Mouse (Mus musculus) forebrain, postnatal 0 days (tissue): ENCODE results near the gene Lef1. TPM values are rescaled to one million over a fixed set of nuclear protein-coding genes. Genes with fewer than 3 reads are reported as not detected.
A peak's percentile ranks its signal among the peaks of the same experiment; 100 is the strongest.

Experiments
- ATAC-seq: fragments of 200-750 bp; cut with Nextera tagmentation; 2 replicates; pipeline ENCODE4 v1.8.0; 2017; ENCODE audit warnings: mild to moderate bottlenecking, moderate library complexity
- DNase-seq: peaks from one replicate; pipeline ENCODE4 v3.0.0-alpha.2; 2015
- H3K27ac ChIP-seq: fragments of 300-500 bp; sonication (generic); 2 replicates; pipeline ENCODE4 v1.5.1; 2014; ENCODE audit warnings: low read depth, mild to moderate bottlenecking, antibody characterized with exemption, low read length, moderate library complexity, mixed read lengths
- H3K27me3 ChIP-seq: fragments of 300-500 bp; sonication (generic); 2 replicates; pipeline ENCODE4 v1.6.1; 2014; ENCODE audit warnings: mild to moderate bottlenecking, low read length, mixed read lengths; ENCODE audit not compliant: insufficient read depth
- H3K36me3 ChIP-seq: fragments of 300-500 bp; sonication (generic); 2 replicates; pipeline ENCODE4 v1.6.1; 2014; ENCODE audit warnings: mild to moderate bottlenecking, moderate library complexity; ENCODE audit not compliant: insufficient read depth
- H3K4me1 ChIP-seq: fragments of 300-500 bp; sonication (generic); 2 replicates; pipeline ENCODE4 v1.6.1; 2014; ENCODE audit warnings: antibody characterized with exemption; ENCODE audit not compliant: insufficient read depth
- H3K4me2 ChIP-seq: fragments of 300-500 bp; sonication (generic); 2 replicates; pipeline ENCODE4 v1.6.1; 2014; ENCODE audit warnings: low read depth, mild to moderate bottlenecking, moderate library complexity
- H3K4me3 ChIP-seq: fragments of 300-500 bp; sonication (generic); 2 replicates; pipeline ENCODE4 v1.5.1; 2014; ENCODE audit warnings: low read depth, low read length, mixed read lengths
- H3K9ac ChIP-seq: fragments of 300-500 bp; sonication (generic); 2 replicates; pipeline ENCODE4 v1.6.1; 2014; ENCODE audit warnings: mild to moderate bottlenecking
- H3K9me3 ChIP-seq: fragments of 300-500 bp; sonication (generic); 2 replicates; pipeline ENCODE4 v1.6.1; 2016; ENCODE audit warnings: low read length
- CTCF ChIP-seq: sonication (generic); IDR thresholded peaks from 2 replicates; pipeline ENCODE4 v1.5.1; 2016; ENCODE audit warnings: antibody characterized with exemption, control low read depth, low read depth
- WGBS: fragments of 180-500 bp; shearing (Covaris S2); extraction: QIAGEN DNeasy Blood & Tissue Kit; methylation state at CpG from one replicate; pipeline ENCODE4 v1.1.7; 2014; 5-methylcytosine and 5-hydroxymethylcytosine counted together
- polyA plus RNA-seq: library from polyadenylated mRNA; unstranded; fragments of >200 nt; fragmentation: Nextera tagmentation; extraction: Ambion mirVana; gene quantifications from 2 replicates; pipeline ENCODE4 v1.2.1, GENCODE M21; 2015
- total RNA-seq: library from RNA; depleted of rRNA; stranded (reverse); fragments of >200 nt; gene quantifications from 2 replicates; pipeline ENCODE4 v1.2.3, GENCODE M21; 2014

The Lef1 gene
- total and polyA plus RNA-seq, 2 experiments from 2014 or later, result 12.1 to 15.3 TPM

DNA sequence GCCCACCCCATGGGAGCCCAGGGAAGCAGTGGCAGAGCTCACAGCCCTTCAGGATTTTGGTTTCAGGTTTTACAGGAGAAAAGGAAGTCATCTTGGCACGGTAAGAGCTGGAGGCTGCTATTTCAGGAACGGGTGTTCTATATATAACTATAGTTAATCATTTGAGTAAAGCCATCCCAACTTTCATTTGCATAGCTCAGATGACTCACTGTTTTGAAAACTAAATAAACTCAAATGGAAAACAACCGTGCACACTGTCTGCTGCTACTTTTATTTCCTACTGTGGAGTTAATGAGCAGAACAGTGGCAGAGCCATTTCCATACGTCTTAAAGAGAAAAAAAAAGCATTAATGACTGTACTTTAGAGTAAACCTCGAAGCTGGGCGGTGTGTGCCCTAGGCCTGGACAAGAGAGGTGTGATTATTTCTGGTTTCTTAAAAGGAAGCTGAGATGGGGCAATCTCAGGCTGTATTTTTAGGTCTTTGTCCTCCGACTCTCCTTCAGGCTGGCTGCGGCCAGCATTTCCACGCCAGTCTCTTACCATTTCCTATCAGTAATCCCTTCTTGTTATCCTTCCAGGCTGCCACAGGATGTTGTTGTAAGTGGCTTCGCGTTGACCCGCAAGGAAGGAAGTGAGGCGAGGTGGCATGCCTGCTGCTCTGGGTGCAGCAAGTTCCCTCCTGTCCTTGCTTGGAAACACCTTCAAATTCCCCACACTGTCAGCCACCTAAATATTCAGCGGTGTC lies 29.2 kb downstream of the Lef1 start:
- Histone ChIP-seq H3K36me3 (no peaks in the 10 kb centered on the region), H3K9ac (no peak overlapping the region), H3K27ac (0 out of 2 replicates have a peak overlapping the region, but pooled peaks have one; percentile 50), H3K4me3 (no peak overlapping the region), H3K4me2 (no peak overlapping the region), H3K27me3 (no peaks in the 10 kb centered on the region), H3K9me3 (no peaks in the 10 kb centered on the region), H3K4me1 (peaks cover 13% of the 10 kb centered on the region)
- TF ChIP-seq CTCF, result no peak
- peak; percentile 38 for ATAC-seq
- 50% methylated on average over 14 of the region's 14 CpGs for WGBS
- peak; percentile 28 for DNase-seq

GRCm38 (mm10) chr3:131140091-131140462 lies 29.8 kb downstream of the Lef1 start:
- Histone ChIP-seq H3K27ac (no peak overlapping the region), H3K9me3 (no peaks in the 10 kb centered on the region), H3K4me1 (peaks cover 13% of the 10 kb centered on the region), H3K4me2 (no peak overlapping the region), H3K9ac (no peak overlapping the region), H3K27me3 (no peaks in the 10 kb centered on the region), H3K36me3 (no peaks in the 10 kb centered on the region), H3K4me3 (no peak overlapping the region)
- TF ChIP-seq CTCF, result no peak
- ATAC-seq (no peak), DNase-seq (no peak)
- WGBS, result 92% methylated on average over 7 of the region's 7 CpGs

DNA sequence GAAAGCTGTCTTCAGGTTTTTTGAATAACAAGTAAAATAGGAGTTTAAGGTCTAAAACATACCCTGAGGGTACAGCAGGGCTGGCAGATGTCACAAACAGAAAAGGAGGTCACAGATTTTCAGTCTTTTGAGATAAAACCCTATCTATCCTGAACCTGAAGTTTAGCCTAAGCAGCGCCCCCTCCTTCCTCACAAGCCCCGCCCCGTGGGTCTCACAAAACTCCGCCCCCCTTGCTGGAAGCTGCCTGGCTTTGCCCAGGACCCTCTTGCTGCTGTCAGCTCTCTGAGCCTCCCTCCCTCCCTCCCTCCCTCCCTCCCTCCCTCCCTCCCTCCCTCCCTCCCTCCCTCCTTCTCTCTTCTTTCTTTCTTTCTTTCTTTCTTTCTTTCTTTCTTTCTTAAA lies 31.3 kb downstream of the Lef1 start:
- WGBS, result 36% methylated on average over 4 of the region's 4 CpGs
- Histone ChIP-seq H3K27me3 (no peaks in the 10 kb centered on the region), H3K27ac (no peak overlapping the region), H3K4me2 (no peak overlapping the region), H3K9ac (no peak overlapping the region), H3K4me1 (peaks cover 11% of the 10 kb centered on the region), H3K4me3 (no peak overlapping the region), H3K36me3 (no peaks in the 10 kb centered on the region), H3K9me3 (no peaks in the 10 kb centered on the region)
- ATAC-seq, result no peak
- no peak for DNase-seq
- no peak for TF ChIP-seq CTCF

DNA sequence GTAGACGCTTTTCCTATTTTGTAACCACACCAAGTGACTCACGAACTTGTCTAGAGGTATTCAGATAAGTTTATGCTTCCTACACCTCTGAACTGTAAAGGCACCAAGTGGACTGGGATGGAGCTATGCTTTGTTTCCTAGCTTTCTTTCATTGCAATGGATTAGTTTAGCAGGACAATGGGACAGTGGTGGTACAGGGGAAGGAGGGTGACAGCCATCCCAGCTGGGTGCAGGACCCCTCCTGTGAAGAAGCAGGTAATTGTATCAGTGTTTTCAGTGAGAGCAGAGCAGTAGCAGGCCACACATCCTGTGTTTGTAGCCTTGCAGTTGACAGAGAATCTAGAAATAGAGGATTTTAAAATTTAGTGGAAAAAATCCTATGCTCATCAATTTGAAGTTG lies 34.0 kb downstream of the Lef1 start:
- Histone ChIP-seq H3K27ac (no peak overlapping the region), H3K9me3 (no peaks in the 10 kb centered on the region), H3K4me2 (no peak overlapping the region), H3K4me1 (no peaks in the 10 kb centered on the region), H3K27me3 (no peaks in the 10 kb centered on the region), H3K9ac (no peak overlapping the region), H3K36me3 (no peaks in the 10 kb centered on the region), H3K4me3 (no peak overlapping the region)
- TF ChIP-seq CTCF, result no peak
- WGBS, result 48% methylated on average over 2 of the region's 2 CpGs
- ATAC-seq (no peak), DNase-seq (no peak)

GRCm38 (mm10) chr3:131152921-131153320 lies 42.6 kb downstream of the Lef1 start:
- no peak for TF ChIP-seq CTCF
- WGBS, result 82% methylated on average over 4 of the region's 4 CpGs
- Histone ChIP-seq H3K9ac (no peak overlapping the region), H3K9me3 (no peaks in the 10 kb centered on the region), H3K27me3 (no peaks in the 10 kb centered on the region), H3K4me2 (no peak overlapping the region), H3K4me3 (no peak overlapping the region), H3K27ac (no peak overlapping the region), H3K4me1 (no peaks in the 10 kb centered on the region), H3K36me3 (no peaks in the 10 kb centered on the region)
- ATAC-seq (no peak), DNase-seq (no peak)

DNA sequence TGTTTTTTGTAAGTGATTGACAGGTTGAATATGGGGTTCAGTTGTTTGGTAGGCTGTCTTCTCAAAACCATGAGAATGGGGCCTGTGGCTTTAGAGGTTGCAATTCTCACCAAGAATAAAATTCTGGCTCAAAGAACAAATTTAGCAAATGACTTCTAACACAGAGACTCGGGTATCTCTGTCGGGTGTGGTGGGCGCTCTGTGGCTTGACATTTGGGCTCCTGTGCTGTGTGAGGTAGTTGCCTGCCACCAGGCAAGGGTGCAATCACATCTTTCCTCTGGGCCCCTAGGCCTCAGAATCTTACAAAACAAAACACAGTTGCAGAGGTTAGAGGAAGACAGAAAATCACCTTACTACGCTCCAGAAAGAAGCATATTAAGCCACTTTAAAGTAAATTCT lies 43.6 kb downstream of the Lef1 start:
- Histone ChIP-seq H3K4me1 (no peaks in the 10 kb centered on the region), H3K4me2 (no peak overlapping the region), H3K27me3 (no peaks in the 10 kb centered on the region), H3K27ac (no peak overlapping the region), H3K36me3 (no peaks in the 10 kb centered on the region), H3K4me3 (no peak overlapping the region), H3K9ac (no peak overlapping the region), H3K9me3 (no peaks in the 10 kb centered on the region)
- DNase-seq, result no peak
- no peak for ATAC-seq
- WGBS, result 82% methylated on average over 4 of the region's 4 CpGs
- no peak for TF ChIP-seq CTCF

DNA sequence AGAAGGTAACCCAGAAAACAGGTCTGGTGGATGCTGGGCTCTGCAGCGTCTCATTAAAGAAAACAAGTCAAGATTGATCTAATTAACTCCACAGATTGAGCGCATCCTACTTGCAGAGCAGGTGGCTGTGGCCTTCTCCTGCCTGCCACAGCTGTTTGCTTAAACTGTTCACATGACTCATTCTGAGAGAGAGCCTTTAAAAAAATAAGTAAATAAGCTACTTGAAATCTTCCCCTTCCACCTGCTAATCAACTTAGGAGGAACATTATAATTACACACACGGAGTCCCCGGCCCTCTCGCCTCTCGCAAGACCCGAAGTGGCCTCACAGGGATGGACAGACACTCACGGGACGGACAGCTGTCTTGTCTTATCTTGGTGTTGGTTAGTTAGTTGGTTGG lies 44.3 kb downstream of the Lef1 start:
- no peaks in the 10 kb centered on the region for H3K36me3 ChIP-seq
- H3K27ac ChIP-seq, result no peak overlapping the region
- ATAC-seq (peak; percentile 36; the same call in 1 of the 2 replicates), DNase-seq (no peak)
- 65% methylated on average over 9 of the region's 9 CpGs for WGBS
- H3K4me2 ChIP-seq, result no peak overlapping the region
- H3K27me3 ChIP-seq, result no peaks in the 10 kb centered on the region
- no peak overlapping the region for H3K9ac ChIP-seq
- no peak overlapping the region for H3K4me3 ChIP-seq
- TF ChIP-seq CTCF, result no peak
- no peaks in the 10 kb centered on the region for H3K4me1 ChIP-seq
- no peaks in the 10 kb centered on the region for H3K9me3 ChIP-seq
